In genomic region chr1:87792438-87793137, GRCm38 (mm10) we compare ENCODE assay signal across 23 mouse cellular contexts. TPM values are rescaled to one million over a fixed set of nuclear protein-coding genes. Genes with fewer than 3 reads are reported as not detected.
A peak's percentile ranks its signal among the peaks of the same experiment; 100 is the strongest.
DNase-seq lines count a peak whose midpoint lies in the region; ATAC-seq and TF ChIP-seq lines count a peak whose summit lies in the region.
"Had no signal": no experiment of that assay in that cellular context is flagged by ENCODE, and none has a peak within 500 bp of the region (broad histone marks: within the 10 kb centered on the region; RNA-seq: fewer than 3 reads in every experiment).

No protein-coding gene starts in this region.

- no peaks in the 10 kb centered on the region for H3K79me2 ChIP-seq in liver, adult 2 months (ENCODE audit: control insufficient read depth, insufficient read depth, low read length)

- no peak overlapping the region for H3K9ac ChIP-seq in liver, adult 2 months (ENCODE audit: low read depth, low read length)
- no peak overlapping the region for H3K9ac ChIP-seq in liver, embryonic 11.5 days (ENCODE audit: low read depth, low read length)
- no peak overlapping the region for H3K9ac ChIP-seq in intestine, postnatal 0 days (ENCODE audit: low read depth, low read length)
- H3K9ac ChIP-seq: embryonic facial prominence, embryonic 15.5 days; intestine, embryonic 15.5 days; liver, postnatal 0 days; neural tube, embryonic 15.5 days had no signal

- TF ChIP-seq POLR2A in cerebellum, adult 2 months (IDR thresholded peaks at IDR 0.05; ENCODE audit: borderline replicate concordance, insufficient read depth, low read length) = no peak
- no peak for TF ChIP-seq POLR2A in liver, adult 2 months (IDR thresholded peaks at IDR 0.05; ENCODE audit: extremely low read depth, insufficient read depth, low read length)

- ATAC-seq in liver, embryonic 11.5 days (replicated peaks; ENCODE audit: low FRiP score) = no peak
- no peak for ATAC-seq in intestine, postnatal 0 days
- ATAC-seq: forebrain, embryonic 16.5 days; hindbrain, embryonic 16.5 days; intestine, embryonic 15.5 days; liver, postnatal 0 days; lung, postnatal 0 days had no signal

- TF ChIP-seq CTCF in cerebellum, adult 2 months (IDR thresholded peaks at IDR 0.05; ENCODE audit: borderline replicate concordance, insufficient read depth, low read depth, low read length) = no peak
- TF ChIP-seq CTCF in liver, adult 2 months (IDR thresholded peaks at IDR 0.05; ENCODE audit: low read depth, low read length) = no peak
- no peak for TF ChIP-seq CTCF in intestine, postnatal 0 days (IDR thresholded peaks at IDR 0.05; ENCODE audit: low read depth)

- peaks cover 18% of the 10 kb centered on the region; the same call in 1 of the 2 replicates for H3K36me3 ChIP-seq in liver, adult 2 months (ENCODE audit: control insufficient read depth, insufficient read depth, low read length)
- peaks cover 19% of the 10 kb centered on the region for H3K36me3 ChIP-seq in liver, embryonic 11.5 days (ENCODE audit: control insufficient read depth, insufficient read depth, low read length)
- H3K36me3 ChIP-seq in intestine, postnatal 0 days (ENCODE audit: control insufficient read depth, insufficient read depth) = peaks cover 56% of the 10 kb centered on the region
- peaks cover 65% of the 10 kb centered on the region for H3K36me3 ChIP-seq in heart, embryonic 10.5 days

- H3K4me1 ChIP-seq in cerebellum, adult 2 months (ENCODE audit: control insufficient read depth, insufficient read depth, low read length) = peaks cover 15% of the 10 kb centered on the region
- H3K4me1 ChIP-seq in liver, adult 2 months (ENCODE audit: control insufficient read depth, insufficient read depth, low read length) = peaks cover 7% of the 10 kb centered on the region
- no peaks in the 10 kb centered on the region for H3K4me1 ChIP-seq in liver, embryonic 11.5 days (replicated peaks; ENCODE audit: control insufficient read depth, insufficient read depth, low read length)
- no peaks in the 10 kb centered on the region for H3K4me1 ChIP-seq in intestine, postnatal 0 days (replicated peaks; ENCODE audit: control insufficient read depth, insufficient read depth, low read length)
- H3K4me1 ChIP-seq in heart, embryonic 10.5 days = no peaks in the 10 kb centered on the region
- H3K4me1 ChIP-seq: embryonic facial prominence, embryonic 15.5 days; hindbrain, embryonic 10.5 days; intestine, embryonic 15.5 days; limb, embryonic 10.5 days; neural tube, embryonic 15.5 days had no signal

- no peak overlapping the region for H3K4me3 ChIP-seq in cerebellum, adult 2 months (replicated peaks; ENCODE audit: insufficient read depth, low read depth, low read length)
- H3K4me3 ChIP-seq in liver, adult 2 months (ENCODE audit: insufficient read depth, low read depth, low read length) = no peak overlapping the region
- H3K4me3 ChIP-seq in liver, embryonic 11.5 days (ENCODE audit: low read depth, low read length) = no peak overlapping the region
- no peak overlapping the region for H3K4me3 ChIP-seq in intestine, postnatal 0 days (ENCODE audit: low read depth, low read length)
- H3K4me3 ChIP-seq in heart, embryonic 10.5 days = no peak overlapping the region
- H3K4me3 ChIP-seq: embryonic facial prominence, embryonic 15.5 days; hindbrain, embryonic 10.5 days; intestine, embryonic 15.5 days; limb, embryonic 10.5 days; neural tube, embryonic 15.5 days had no signal

- peak in 1 of 2 experiments; percentile 77 for DNase-seq in cerebellum, adult 2 months
- DNase-seq in cerebellum, postnatal 4 days (ENCODE audit: low spot score in 2 of 2) = no peak
- DNase-seq in liver, adult 2 months (ENCODE audit: extremely low read depth, low read depth, low spot score) = peak; percentile 33
- DNase-seq in liver, embryonic 11.5 days (ENCODE audit: low spot score) = no peak
- peak; percentile 88 for DNase-seq in NIH3T3 (ENCODE audit: low read depth)
- DNase-seq in gonadal fat pad, adult 2 months (ENCODE audit: low read depth) = peak; percentile 68
- DNase-seq in heart, embryonic 10.5 days (ENCODE audit: low spot score) = no peak
- DNase-seq: cerebellum, adult 8-10 months; gastrocnemius, postnatal 25 days; layer of hippocampus, adult 9-11 months; liver; liver, postnatal 0 days had no signal

- 0 out of 2 replicates have a peak overlapping the region, but pooled peaks have one; percentile 43 for H3K27ac ChIP-seq in cerebellum, adult 2 months (ENCODE audit: insufficient read depth, low read length)
- no peak overlapping the region for H3K27ac ChIP-seq in liver, adult 2 months (replicated peaks; ENCODE audit: insufficient read depth, low read depth, low read length)
- H3K27ac ChIP-seq in liver, embryonic 11.5 days (ENCODE audit: low read depth, low read length) = no peak overlapping the region
- no peak overlapping the region for H3K27ac ChIP-seq in intestine, postnatal 0 days (ENCODE audit: low read depth, low read length)
- no peak overlapping the region for H3K27ac ChIP-seq in heart, embryonic 10.5 days
- H3K27ac ChIP-seq: embryonic facial prominence, embryonic 15.5 days; hindbrain, embryonic 10.5 days; intestine, embryonic 15.5 days; limb, embryonic 10.5 days; neural tube, embryonic 15.5 days had no signal

- no peaks in the 10 kb centered on the region for H3K9me3 ChIP-seq in liver, embryonic 11.5 days (ENCODE audit: control insufficient read depth, low read length)
- no peaks in the 10 kb centered on the region for H3K9me3 ChIP-seq in intestine, postnatal 0 days (ENCODE audit: control insufficient read depth)
- H3K9me3 ChIP-seq in heart, embryonic 10.5 days = no peaks in the 10 kb centered on the region
- H3K9me3 ChIP-seq: embryonic facial prominence, embryonic 15.5 days; hindbrain, embryonic 10.5 days; intestine, embryonic 15.5 days; limb, embryonic 10.5 days; neural tube, embryonic 15.5 days had no signal

- WGBS in cerebellum, adult 2 months = 23% methylated on average over 4 of the region's 4 CpGs
- 65% methylated on average over 4 of the region's 4 CpGs for WGBS in liver, adult 2 months
- 85% methylated on average over 4 of the region's 4 CpGs for WGBS in liver, embryonic 11.5 days
- 83% methylated on average over 4 of the region's 4 CpGs for WGBS in intestine, postnatal 0 days
- WGBS in heart, embryonic 10.5 days = 84% methylated on average over 4 of the region's 4 CpGs

- no peaks in the 10 kb centered on the region for H3K27me3 ChIP-seq in cerebellum, adult 2 months (ENCODE audit: control insufficient read depth, insufficient read depth, low read length)
- no peaks in the 10 kb centered on the region for H3K27me3 ChIP-seq in liver, adult 2 months (ENCODE audit: control insufficient read depth, insufficient read depth, low read length)
- no peaks in the 10 kb centered on the region for H3K27me3 ChIP-seq in liver, embryonic 11.5 days (replicated peaks; ENCODE audit: control insufficient read depth, insufficient read depth, low read length)
- H3K27me3 ChIP-seq in intestine, postnatal 0 days (replicated peaks; ENCODE audit: control insufficient read depth, insufficient read depth, low read length) = no peaks in the 10 kb centered on the region
- no peaks in the 10 kb centered on the region for H3K27me3 ChIP-seq in heart, embryonic 10.5 days (ENCODE audit: insufficient read depth, poor library complexity, severe bottlenecking)
- H3K27me3 ChIP-seq: embryonic facial prominence, embryonic 15.5 days; intestine, embryonic 15.5 days; neural tube, embryonic 15.5 days had no signal

- H3K4me2 ChIP-seq in liver, embryonic 11.5 days = no peak overlapping the region
- no peak overlapping the region for H3K4me2 ChIP-seq in intestine, postnatal 0 days (replicated peaks; ENCODE audit: low read depth)
- H3K4me2 ChIP-seq: embryonic facial prominence, embryonic 15.5 days; heart, embryonic 11.5 days; intestine, embryonic 15.5 days; midbrain, embryonic 11.5 days; neural tube, embryonic 15.5 days had no signal

RNA-seq across cellular contexts. Expression of gene Sag, which starts 10.9 kb away (rescaled TPM):
- polyA plus RNA-seq in cerebellum, adult 2 months (2012; rRNA removed) = 0.78 and 0.80 TPM in 2 replicates
- total RNA-seq in liver, adult 2 months (2014; rRNA removed) = 0.09 and 0.27 TPM in 2 replicates
- 0.15 TPM in 1 of 2 replicates, not detected in the other for polyA plus RNA-seq in liver, adult 2 months (2012; rRNA removed)
- 3.0 and 3.3 TPM in 2 replicates for polyA plus RNA-seq in liver, embryonic 11.5 days (2014; fragmentation: Nextera tagmentation; extraction: Ambion mirVana)
- 2.4 and 5.4 TPM in 2 replicates for polyA plus RNA-seq in gonadal fat pad, adult 2 months (2012; rRNA removed)
- 0.18 and 0.37 TPM in 2 replicates for polyA plus RNA-seq in intestine, postnatal 0 days (2015; fragmentation: Nextera tagmentation; extraction: Ambion mirVana)
- polyA plus RNA-seq in heart, embryonic 10.5 days (2016; fragmentation: Nextera tagmentation; extraction: Ambion mirVana) = 1.9 and 2.0 TPM in 2 replicates

RNA-seq across cellular contexts. Expression of gene Atg16l1, which starts 36.9 kb away (rescaled TPM):
- 65.6 and 66.4 TPM in 2 replicates for polyA plus RNA-seq in cerebellum, adult 2 months (2012; rRNA removed)
- 30.5 and 33.2 TPM in 2 replicates for total RNA-seq in liver, adult 2 months (2014; rRNA removed)
- 17.6 and 23.1 TPM in 2 replicates for polyA plus RNA-seq in liver, adult 2 months (2012; rRNA removed)
- polyA plus RNA-seq in liver, embryonic 11.5 days (2014; fragmentation: Nextera tagmentation; extraction: Ambion mirVana) = 27.3 and 29.4 TPM in 2 replicates
- 26.5 and 38.2 TPM in 2 replicates for polyA plus RNA-seq in gonadal fat pad, adult 2 months (2012; rRNA removed)
- 12.8 and 14.9 TPM in 2 replicates for polyA plus RNA-seq in intestine, postnatal 0 days (2015; fragmentation: Nextera tagmentation; extraction: Ambion mirVana)
- 32.1 and 33.5 TPM in 2 replicates for polyA plus RNA-seq in heart, embryonic 10.5 days (2016; fragmentation: Nextera tagmentation; extraction: Ambion mirVana)

Comparison
In these comparisons a context has a peak if more than half of its experiments do, and no peak if none do; other contexts are left out.
1. DNase-seq: peak in liver, adult 2 months (single experiment), NIH3T3 (single experiment) and gonadal fat pad, adult 2 months (single experiment); none in cerebellum, postnatal 4 days (0 of 2), liver, embryonic 11.5 days (single experiment) and heart, embryonic 10.5 days (single experiment).